Mouse (Mus musculus): Measurements from ENCODE around the gene Dusp18.
A peak's percentile ranks its signal among the peaks of the same experiment; 100 is the strongest.
"Not testable (repeated sequence)": the region's sequence is repeated elsewhere in the genome, so short reads cannot be mapped to it uniquely, and the experiment has no call there.

The Dusp18 gene

GRCm38 (mm10) chr11:3893970-3894369 is 1.1 kb upstream of the Dusp18 start:
- DNase-seq (ENCODE audit: low read depth, low spot score): no peak

- no peak for DNase-seq (ENCODE audit: low read depth, low spot score)
These were observed 418 bp downstream of the Dusp18 start for GRCm38 (mm10) chr11:3895458-3895857.

GRCm38 (mm10) chr11:3895933-3896332 is 893 bp downstream of the Dusp18 start:
- no peak for DNase-seq (ENCODE audit: low read depth, low spot score)

- no peak for DNase-seq (ENCODE audit: low read depth, low spot score)
These were observed 5.3 kb downstream of the Dusp18 start for GRCm38 (mm10) chr11:3900296-3900695.

- no peak for DNase-seq (ENCODE audit: low read depth, low spot score)
These were observed 7.5 kb downstream of the Dusp18 start for GRCm38 (mm10) chr11:3902516-3902915.

- no peak for DNase-seq (ENCODE audit: low read depth, low spot score)
These were observed 8.0 kb downstream of the Dusp18 start for GRCm38 (mm10) chr11:3903046-3903445.

GRCm38 (mm10) chr11:3904673-3905072 is 9.6 kb downstream of the Dusp18 start:
- DNase-seq (ENCODE audit: low read depth, low spot score): no peak

- no peak for DNase-seq (ENCODE audit: low read depth, low spot score)
These were observed 10.4 kb downstream of the Dusp18 start for GRCm38 (mm10) chr11:3905446-3905845.

- DNase-seq (ENCODE audit: low read depth, low spot score): no peak
These were observed 14.2 kb downstream of the Dusp18 start for GRCm38 (mm10) chr11:3909236-3909635.

GRCm38 (mm10) chr11:3910513-3911310 is 15.7 kb downstream of the Dusp18 start:
- DNase-seq (ENCODE audit: low read depth, low spot score): no peak

GRCm38 (mm10) chr11:3911440-3911839 is 16.4 kb downstream of the Dusp18 start:
- DNase-seq (ENCODE audit: low read depth, low spot score): not testable (repeated sequence)

GRCm38 (mm10) chr11:3912100-3912874 is 17.2 kb downstream of the Dusp18 start:
- no peak for DNase-seq (ENCODE audit: low read depth, low spot score)

GRCm38 (mm10) chr11:3912875-3913271 is 17.8 kb downstream of the Dusp18 start:
- DNase-seq (ENCODE audit: low read depth, low spot score): no peak

- DNase-seq (ENCODE audit: low read depth, low spot score): peak; percentile 70
These were observed 18.5 kb downstream of the Dusp18 start for GRCm38 (mm10) chr11:3913316-3914108.

GRCm38 (mm10) chr11:3914109-3914840 is 19.2 kb downstream of the Dusp18 start, which contains the start of gene Slc35e4:
Slc35e4 (minus strand) TSS chr11:3914664.
- peak; percentile 81 for DNase-seq (ENCODE audit: low read depth, low spot score)

- no peak for DNase-seq (ENCODE audit: low read depth, low spot score)
These were observed 23.7 kb downstream of the Dusp18 start for GRCm38 (mm10) chr11:3918738-3919137.

GRCm38 (mm10) chr11:3920476-3920875 is 25.4 kb downstream of the Dusp18 start:
- DNase-seq (ENCODE audit: low read depth, low spot score): no peak

GRCm38 (mm10) chr11:3921281-3921850 is 26.3 kb downstream of the Dusp18 start:
- DNase-seq (ENCODE audit: low read depth, low spot score): peak; percentile 52

- no peak for DNase-seq (ENCODE audit: low read depth, low spot score)
These were observed 27.1 kb downstream of the Dusp18 start for GRCm38 (mm10) chr11:3922115-3922514.

GRCm38 (mm10) chr11:3922731-3923130 is 27.7 kb downstream of the Dusp18 start:
- DNase-seq (ENCODE audit: low read depth, low spot score): no peak

- DNase-seq (ENCODE audit: low read depth, low spot score): no peak
These were observed 30.9 kb downstream of the Dusp18 start for GRCm38 (mm10) chr11:3925916-3926315.

Data from WW6 (cell line).